Mouse (Mus musculus) skeletal muscle tissue, postnatal 0 days (tissue): ENCODE results near the gene OR5BS1P. TPM values are rescaled to one million over a fixed set of nuclear protein-coding genes. Genes with fewer than 3 reads are reported as not detected.

ENCODE experiments used
- microRNA-seq, 2 experiments: library from miRNA; unstranded; fragments of <30 nt; microRNA quantifications; one replicate each; pipeline ENCODE4; 2016
- polyA plus RNA-seq: library from polyadenylated mRNA; unstranded; fragments of >200 nt; fragmentation: Nextera tagmentation; extraction: Ambion mirVana; gene quantifications from 2 replicates; pipeline ENCODE4 v1.2.1, GENCODE M21; 2015

The OR5BS1P gene
- not detected in 2 replicates for polyA plus RNA-seq

GRCm38 (mm10) chr15:98469596-98469995 lies at the start of gene OR5BS1P:
Gene OR5BS1P (plus strand): TSS chr15:98469896.

DNA sequence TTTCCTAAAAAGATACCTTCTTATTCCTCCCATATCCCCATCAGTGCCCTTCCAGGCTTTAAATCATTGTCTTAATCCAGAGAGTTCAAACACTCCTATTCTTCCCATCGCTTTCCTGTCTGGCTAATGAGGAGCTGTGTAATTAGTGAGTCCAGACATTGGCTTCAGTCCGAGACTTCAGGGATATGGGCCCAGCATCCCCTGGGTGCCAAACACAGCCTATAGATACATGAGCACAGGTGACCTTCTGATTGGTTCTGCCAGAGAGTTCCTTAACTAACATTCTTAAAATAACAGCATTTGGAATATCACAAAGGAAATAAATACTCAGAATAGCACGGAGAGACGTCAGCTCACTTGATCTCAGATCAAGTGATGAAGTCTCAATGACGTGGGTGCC lies 38.8 kb upstream of the OR5BS1P start, which contains the start of gene Olfr282:
Gene Olfr282, plus strand, starts transcription at position 301 of the 400 bp plus-strand sequence.

DNA sequence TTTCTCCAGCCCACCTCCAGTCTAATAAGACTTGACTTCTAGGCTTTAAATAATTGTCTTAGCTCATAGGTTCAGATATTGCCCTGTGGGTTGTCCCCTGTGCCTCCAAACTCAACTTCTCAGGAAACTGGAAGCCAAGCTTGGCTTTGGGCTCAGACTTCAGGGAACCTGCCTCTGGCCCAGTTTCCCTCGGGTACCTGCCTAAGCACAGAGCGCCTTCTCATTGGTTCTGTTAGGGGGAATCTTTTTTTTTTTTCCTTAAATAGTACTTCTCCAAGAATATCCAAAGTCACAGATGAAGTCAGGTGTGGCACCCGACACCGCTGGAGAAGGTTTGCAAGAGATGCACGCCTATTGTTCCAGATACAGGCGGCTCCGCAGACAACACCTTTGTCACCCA lies 17.4 kb upstream of the OR5BS1P start, which contains the start of gene Olfr281:
Gene Olfr281, plus strand, starts transcription at position 301 of the 400 bp plus-strand sequence.

DNA sequence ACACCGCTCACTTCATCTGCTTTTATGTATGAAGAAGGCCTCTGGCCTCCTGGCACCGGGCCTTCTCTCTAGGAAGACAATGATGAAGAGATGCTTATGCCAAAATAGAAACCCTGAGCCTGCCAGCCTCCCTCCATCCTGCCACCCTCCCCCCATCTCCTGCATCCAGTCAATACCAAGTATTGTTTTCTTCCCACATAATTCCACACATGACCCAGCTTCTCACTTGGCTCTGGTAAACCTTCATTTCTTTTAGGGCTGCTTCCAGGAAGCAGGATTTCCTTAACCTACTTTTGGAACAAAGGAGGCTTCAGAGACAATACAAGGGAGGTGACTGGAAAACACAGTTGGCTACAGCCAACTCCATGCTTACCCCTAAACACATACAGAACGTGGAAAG lies 13.0 kb downstream of the OR5BS1P start, which contains the start of gene Lalba:
Gene Lalba, minus strand, starts transcription at position 21 of the 400 bp plus-strand sequence.

GRCm38 (mm10) chr15:98492102-98492501 lies 22.4 kb downstream of the OR5BS1P start, which contains the start of gene Olfr279:
Gene Olfr279 (plus strand): TSS chr15:98492402.

Small RNAs within 50 kb of the gene (microRNA-seq; reads per million reads assigned to microRNA genes)
- gene Mir1291: 0 to 0.10 reads per million in 2 experiments

Other genes starting within 250 kb of the OR5BS1P start
- gene Gm44579, start 248.9 kb upstream of the OR5BS1P start, polyA plus RNA-seq: not detected in 2 replicates
- not detected in 2 replicates for gene Olfr287, start 248.8 kb upstream of the OR5BS1P start, polyA plus RNA-seq
- not detected in 2 replicates for gene Olfr286, start 235.4 kb upstream of the OR5BS1P start, polyA plus RNA-seq
- not detected in 2 replicates for gene H1fnt, start 212.6 kb upstream of the OR5BS1P start, polyA plus RNA-seq
- 2.9 and 3.2 TPM in 2 replicates for gene Zfp641, start 173.7 kb upstream of the OR5BS1P start, polyA plus RNA-seq
- not detected in 2 replicates for gene Olfr285, start 152.5 kb upstream of the OR5BS1P start, polyA plus RNA-seq
- gene Olfr284, start 128.9 kb upstream of the OR5BS1P start, polyA plus RNA-seq: not detected in 2 replicates
- gene Olfr283, start 89.0 kb upstream of the OR5BS1P start, polyA plus RNA-seq: not detected in 2 replicates
- not detected in 2 replicates for gene Olfr282, start 38.7 kb upstream of the OR5BS1P start, polyA plus RNA-seq
- not detected in 2 replicates for gene Olfr281, start 17.3 kb upstream of the OR5BS1P start, polyA plus RNA-seq
- gene Lalba, start 12.8 kb downstream of the OR5BS1P start, polyA plus RNA-seq: 0.17 TPM in 1 of 2 replicates, not detected in the other
- not detected in 2 replicates for gene Olfr279, start 22.5 kb downstream of the OR5BS1P start, polyA plus RNA-seq
- 69.9 and 72.5 TPM in 2 replicates for gene Kansl2, start 64.4 kb downstream of the OR5BS1P start, polyA plus RNA-seq
- 22.4 and 22.8 TPM in 2 replicates for gene Ccnt1, start 101.0 kb downstream of the OR5BS1P start, polyA plus RNA-seq
- not detected in 2 replicates for gene 4930415O20Rik, start 101.1 kb downstream of the OR5BS1P start, polyA plus RNA-seq
- 9.2 and 10.9 TPM in 2 replicates for gene Adcy6, start 140.2 kb downstream of the OR5BS1P start, polyA plus RNA-seq
- 5.6 and 8.6 TPM in 2 replicates for gene Cacnb3, start 160.9 kb downstream of the OR5BS1P start, polyA plus RNA-seq
- 10.8 and 12.4 TPM in 2 replicates for gene Ddx23, start 193.0 kb downstream of the OR5BS1P start, polyA plus RNA-seq
- 0.36 and 0.50 TPM in 2 replicates for gene Rnd1, start 207.6 kb downstream of the OR5BS1P start, polyA plus RNA-seq
- gene Ccdc65, start 238.3 kb downstream of the OR5BS1P start, polyA plus RNA-seq: 0.09 TPM in 2 replicates